Mouse (Mus musculus): ENCODE results near the gene Gpi1.
"Not testable (repeated sequence)": the region's sequence is repeated elsewhere in the genome, so short reads cannot be mapped to it uniquely, and the experiment has no call there.

Gpi1 gene

DNA sequence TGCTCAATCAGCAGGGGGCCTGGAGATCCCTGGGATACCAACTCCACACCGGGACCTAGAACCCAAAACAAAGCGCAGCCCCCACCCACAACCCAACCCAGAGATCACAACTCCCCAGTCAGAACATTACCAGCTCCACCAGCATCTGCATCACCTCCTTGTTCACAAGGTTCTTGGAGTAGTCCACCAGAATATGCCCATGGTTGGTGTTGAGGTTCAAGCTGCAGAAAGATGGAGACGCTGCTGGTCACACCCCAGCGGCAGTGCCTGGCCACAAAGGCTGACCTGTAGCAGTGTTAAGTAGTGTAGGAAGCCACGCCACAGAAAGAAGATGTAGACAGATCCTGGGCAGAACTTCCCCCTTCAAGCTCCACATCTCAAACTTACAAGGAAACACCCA lies 983 bp downstream of the Gpi1 start:
- DNase-seq, result no peak

DNA sequence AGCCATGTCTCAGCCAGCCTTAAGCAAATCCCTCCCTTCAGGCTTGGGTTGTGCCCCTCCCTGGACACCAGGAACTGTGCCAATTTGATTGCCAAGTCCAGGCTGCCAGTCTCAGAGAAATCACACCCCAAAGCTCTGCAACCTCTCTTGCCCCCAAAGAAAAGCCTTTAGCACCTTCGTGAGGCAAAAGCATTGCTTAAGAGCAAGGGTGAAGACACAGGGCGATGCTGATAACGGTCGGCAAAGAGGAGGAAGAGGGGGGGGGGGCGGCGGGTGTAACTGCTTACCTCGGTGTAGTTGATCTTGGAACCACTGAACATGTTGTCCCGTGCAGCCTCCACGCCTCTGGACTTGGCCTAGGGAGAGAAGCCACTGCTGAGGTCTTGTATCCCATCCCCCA lies 1.5 kb downstream of the Gpi1 start:
- no peak for DNase-seq

DNA sequence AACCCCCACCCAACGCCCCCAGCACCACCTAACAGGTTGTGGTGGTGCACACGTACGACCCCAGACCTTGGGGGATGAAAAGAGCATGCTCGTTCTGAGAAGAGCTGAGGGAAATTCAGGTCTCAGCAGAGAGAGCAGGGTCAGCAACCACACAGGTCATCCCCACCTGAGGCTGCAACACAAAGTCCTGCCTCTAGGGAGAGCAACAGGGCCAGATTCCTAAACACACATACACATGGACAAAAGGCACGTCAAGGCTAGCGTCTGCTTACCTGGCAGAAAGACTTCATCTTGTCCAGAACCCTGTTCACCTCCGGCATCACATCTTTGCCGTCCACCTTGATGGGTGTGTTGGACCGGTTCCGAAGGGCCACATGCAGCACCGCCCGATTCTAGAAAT lies 3.3 kb downstream of the Gpi1 start:
- DNase-seq, result no peak

DNA sequence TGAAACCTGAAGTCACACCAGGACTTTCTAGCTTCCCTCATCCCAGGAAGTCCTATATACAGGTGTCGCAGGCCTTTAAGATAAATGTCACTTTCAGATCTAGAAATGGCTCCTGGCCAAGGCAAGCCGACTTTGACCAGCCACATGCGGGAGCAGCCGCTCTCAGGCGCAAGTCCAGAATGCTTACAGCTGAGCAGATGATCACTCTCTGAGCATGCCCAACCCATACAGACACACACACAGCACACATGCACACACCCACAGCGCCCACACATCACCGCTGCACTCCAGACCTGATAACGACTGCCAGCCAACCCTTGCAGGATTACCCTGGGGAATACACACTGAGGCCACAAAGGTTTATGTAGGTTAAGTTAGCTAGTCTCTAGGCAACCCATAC lies 4.0 kb downstream of the Gpi1 start:
- peak; percentile 49 for DNase-seq

DNA sequence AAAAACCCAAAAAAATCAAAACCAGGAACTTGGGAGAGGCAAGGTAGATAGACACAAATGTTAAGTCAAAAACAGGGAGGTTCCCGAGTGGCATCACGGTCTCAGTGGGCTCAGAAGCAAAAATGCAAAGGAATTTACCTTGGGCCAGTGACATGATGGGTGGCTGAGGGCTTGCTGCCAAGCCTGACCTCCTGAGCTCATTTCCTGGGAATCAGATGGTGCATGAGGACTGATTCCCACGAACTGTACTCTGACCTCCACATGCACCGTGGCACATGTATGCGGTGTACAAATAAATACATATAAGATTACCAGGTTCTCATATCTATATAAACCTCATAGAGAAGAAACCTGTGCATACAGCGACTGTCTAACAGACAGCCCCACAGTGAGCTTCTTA lies 5.8 kb downstream of the Gpi1 start:
- no peak for DNase-seq

DNA sequence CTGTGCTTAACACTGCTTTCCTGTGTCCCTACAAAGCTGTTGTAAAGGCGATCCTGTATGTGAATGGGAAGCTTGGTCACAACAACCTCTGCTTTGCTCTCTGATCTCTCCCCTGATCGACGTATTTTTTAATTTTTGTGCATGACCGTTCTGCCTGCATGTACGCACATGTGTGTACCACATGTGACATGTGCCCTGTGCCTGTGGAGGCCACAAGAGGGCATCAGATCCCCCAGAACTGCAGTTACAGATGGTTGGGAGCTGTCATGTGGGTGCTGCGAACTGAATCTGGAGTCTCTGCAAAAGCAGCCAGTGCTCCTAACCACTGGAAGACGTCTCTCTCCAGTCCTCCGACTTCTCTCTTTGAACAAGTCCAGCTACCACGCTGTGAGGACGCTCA lies 7.8 kb downstream of the Gpi1 start:
- DNase-seq, result no peak

DNA sequence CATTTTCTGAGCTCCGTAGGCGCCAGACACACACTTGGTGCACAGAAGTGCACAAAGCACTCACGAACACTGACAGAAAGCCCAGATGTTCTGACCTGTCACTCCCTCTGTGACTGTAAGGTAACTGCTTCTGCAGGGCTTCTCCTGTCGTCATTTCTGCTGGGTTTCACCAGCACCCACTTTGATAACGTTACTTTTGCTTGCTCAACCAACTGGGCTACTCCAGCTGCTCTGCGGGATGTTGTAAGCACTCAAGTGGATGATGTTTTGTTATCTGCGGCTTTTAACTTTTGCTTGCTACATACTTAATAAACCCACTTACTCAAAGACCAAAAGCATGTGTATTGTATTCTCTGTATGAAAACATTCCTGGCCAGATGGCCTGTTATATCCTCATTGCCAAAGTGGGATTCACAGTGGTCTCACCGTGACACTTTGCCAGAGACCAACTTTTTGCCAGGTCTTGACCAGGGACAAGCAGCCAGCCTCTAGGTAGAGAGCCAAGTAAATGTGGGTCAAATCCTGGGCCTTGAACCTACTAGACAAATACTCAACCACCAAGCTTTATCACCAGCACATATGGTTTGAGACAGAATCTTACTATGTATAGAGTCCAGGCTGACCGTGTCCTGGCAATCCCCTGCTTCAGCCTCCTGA lies 8.4 kb downstream of the Gpi1 start:
- DNase-seq, result no peak

DNA sequence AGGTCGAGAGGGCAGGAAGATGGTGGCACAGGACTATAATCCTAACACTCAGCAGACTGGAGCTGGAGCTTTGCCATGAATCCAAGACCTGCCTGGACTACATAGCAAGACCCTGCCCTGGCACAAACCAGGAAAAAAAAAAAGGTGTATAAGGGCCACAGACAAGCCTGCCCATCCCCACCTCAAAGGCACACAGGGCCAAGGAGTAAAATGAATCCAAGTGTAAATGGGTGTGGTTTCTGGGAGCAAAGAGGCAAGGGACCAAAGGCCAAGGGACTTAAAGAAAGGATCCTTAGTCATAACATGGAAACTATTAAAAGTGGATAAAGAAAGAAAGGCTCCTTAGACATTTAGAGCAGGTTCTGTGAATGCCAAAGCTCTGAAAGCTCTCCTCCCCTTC lies 11.6 kb downstream of the Gpi1 start:
- no peak for DNase-seq

DNA sequence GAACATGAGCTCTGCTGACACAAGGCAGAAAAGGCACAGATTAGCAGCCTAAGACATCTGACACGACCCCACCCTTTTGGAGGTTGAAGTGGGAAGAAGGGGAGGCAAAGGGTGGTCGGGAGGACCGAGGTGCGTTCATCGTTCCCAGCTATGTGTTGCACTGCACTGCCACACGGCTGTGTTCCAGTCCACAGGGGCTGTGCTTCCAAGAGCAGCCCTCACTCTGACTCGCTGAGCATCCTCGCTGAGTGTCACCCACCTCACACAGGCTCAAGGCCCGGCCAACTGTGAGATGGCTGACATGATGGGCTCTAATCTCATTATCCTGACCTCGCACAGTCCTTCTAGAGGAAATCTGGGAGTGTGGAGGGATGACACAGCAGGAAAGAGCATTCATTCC lies 13.7 kb downstream of the Gpi1 start:
- DNase-seq, result no peak

DNA sequence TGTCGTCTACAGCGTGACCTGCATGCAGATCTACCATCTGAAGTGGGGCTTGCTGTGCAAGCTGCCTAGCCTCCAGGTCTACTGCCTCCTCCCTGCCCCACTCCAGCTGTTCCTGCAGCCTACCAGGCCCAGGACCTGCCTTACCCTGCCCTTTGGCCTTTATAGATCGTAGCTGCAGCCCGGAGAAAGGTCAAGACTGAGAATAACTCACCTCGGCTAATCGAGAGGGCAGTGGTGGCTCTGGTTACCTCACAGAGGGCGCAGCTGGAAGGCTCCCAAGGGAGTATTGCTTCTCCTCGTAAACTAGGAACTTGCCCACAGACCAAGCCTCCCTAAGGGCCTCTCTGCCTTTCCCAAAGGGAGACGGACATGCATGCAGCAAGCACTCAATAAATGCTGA lies 14.7 kb downstream of the Gpi1 start:
- no peak for DNase-seq

DNA sequence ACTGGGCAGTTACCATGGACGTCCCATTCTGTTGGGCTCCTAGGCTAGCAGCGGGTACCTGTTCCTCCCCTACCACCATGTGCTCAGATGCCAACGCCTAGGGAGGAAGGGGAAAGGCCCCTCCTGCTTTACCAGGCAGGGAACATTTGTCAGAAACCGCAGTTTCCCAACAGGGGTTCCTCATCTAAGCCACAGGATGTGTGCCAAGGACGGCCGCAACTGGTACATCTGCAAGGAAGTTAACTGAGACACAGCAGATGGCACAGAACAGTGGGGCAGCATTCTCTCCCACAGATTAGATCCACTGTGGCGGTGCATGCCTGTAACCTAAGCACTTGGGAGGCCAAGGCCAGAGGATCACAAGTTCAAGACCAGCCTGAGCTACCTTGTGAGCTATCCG lies 15.5 kb downstream of the Gpi1 start:
- DNase-seq, result no peak

DNA sequence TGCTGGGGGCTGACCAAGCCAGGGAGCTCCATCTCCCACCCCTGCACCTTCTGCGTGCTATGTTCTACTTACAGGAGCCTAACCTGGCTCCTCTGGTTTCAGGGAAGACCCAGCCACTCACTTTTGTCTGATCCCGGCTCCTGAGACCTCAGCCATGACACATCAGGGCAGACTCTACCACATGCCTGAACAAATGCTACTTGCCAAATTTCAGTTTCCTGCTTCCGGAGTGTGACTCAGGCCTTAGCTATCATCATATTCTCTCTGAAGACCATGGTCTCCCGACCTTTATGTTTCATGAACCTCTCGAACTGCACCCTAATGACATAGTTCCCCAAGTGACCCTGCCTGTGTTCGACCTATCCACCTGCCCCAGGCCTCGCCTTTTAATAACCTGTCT lies 16.9 kb downstream of the Gpi1 start:
- DNase-seq, result no peak

DNA sequence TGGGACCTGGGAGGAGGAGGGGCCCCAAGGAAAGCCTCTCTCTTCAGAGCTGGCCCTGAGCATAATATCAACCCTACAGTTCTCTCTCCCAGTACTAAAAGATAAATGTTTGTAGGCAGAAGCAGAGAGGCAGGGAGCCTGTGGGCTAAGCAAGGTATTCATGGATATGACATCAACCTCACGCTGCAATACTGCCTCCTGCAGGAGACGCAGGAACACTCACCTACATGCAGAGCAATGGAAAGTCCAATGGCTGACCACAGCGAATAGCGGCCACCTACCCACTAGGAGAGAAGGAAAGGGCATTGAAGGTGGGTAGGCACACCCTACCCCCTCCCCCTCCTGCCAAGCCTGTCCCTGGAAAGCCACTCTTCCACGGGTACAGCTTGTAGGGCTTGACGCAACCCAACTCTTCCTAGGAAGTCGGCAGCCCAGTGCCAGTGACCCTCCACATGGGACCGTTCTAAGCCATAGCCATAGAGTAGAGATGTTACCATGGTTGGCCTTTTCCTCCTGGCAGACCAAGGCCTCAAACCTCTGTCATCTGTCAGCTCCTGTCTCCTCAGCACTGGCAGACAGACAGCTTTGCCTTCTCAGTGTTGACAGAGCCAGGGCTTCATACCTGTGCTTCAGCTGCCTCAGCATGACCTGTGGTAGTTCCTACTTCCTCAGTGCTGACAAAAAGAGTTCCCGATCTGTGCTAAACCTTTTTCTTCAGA lies 21.9 kb downstream of the Gpi1 start:
- DNase-seq, result no peak

DNA sequence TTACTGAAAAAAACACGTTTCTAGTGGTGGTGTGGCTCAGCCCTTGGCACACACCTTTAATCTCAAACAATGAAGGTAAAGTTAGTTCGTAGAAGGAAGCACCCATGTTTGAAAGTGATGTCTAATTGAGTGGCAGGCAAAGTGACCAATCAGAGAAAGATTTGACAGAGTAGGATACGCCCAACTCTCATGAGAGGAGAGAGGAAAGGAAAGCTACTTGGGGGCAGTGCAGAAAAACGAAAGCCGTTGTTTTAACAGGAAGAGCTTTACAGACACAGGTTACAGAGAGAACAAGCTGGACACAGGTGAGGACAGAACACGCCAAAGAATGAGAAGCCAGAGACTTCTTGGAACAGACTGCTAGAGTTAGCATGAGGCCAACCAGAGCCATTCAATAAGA lies 23.8 kb downstream of the Gpi1 start:
- no peak for DNase-seq

DNA sequence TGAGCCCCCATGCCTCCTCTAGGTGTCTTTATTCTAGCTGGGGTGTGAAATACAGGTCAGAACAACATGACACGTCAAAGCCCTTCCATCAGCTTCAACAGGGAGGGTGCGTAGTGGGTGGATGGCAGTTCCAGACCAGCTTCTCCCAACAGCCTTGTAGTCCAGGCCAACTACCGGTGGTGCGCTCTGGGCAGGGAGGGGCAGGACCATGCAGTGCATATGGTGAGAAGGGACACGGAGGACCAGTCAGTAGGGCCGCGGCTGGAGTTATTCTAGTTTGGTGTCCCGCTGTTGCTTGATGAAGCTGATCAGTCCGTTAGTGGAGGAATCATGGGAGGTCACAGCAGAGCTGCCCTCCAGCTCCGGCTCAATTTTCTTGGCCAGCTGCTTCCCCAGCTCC lies 28.0 kb downstream of the Gpi1 start:
- DNase-seq, result not testable (repeated sequence)

DNA sequence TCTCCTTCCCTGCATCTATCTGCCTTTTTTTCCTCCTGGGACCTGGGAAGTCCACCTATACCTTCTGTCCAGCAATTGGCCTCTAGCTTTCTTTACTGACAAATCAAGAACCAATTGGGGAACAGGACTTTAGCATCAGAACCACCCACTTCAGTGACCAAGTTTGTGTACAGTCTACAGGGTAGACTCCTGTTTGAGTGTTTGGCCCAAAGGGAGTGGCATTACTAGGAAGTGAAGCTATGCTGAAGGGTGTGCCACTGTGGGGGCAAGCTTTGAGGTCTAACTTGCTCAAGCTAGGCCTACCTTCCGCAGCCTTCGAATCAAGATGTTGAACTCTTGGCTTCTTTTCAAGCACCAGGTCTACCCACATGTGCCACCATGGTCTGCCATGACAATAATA lies 29.3 kb downstream of the Gpi1 start:
- no peak for DNase-seq

DNA sequence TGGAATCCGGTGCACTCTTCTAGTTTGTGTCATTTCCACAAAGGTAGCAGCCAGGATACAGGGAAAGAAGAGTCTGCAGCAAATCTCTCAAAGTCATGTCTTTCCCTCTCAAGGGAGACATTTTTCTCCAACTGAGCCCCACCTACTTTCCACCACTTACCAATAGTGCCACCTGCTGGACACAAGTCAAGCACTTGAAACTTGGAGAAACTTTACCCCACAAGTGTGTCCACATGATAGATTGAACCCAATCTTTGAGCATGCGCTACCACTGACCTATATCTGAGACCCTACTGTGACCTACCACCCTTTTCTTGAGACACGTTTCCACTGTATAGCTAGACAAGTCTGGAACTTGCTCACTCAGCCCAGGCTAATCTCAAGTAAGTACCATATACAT lies 31.8 kb downstream of the Gpi1 start:
- no peak for DNase-seq

DNA sequence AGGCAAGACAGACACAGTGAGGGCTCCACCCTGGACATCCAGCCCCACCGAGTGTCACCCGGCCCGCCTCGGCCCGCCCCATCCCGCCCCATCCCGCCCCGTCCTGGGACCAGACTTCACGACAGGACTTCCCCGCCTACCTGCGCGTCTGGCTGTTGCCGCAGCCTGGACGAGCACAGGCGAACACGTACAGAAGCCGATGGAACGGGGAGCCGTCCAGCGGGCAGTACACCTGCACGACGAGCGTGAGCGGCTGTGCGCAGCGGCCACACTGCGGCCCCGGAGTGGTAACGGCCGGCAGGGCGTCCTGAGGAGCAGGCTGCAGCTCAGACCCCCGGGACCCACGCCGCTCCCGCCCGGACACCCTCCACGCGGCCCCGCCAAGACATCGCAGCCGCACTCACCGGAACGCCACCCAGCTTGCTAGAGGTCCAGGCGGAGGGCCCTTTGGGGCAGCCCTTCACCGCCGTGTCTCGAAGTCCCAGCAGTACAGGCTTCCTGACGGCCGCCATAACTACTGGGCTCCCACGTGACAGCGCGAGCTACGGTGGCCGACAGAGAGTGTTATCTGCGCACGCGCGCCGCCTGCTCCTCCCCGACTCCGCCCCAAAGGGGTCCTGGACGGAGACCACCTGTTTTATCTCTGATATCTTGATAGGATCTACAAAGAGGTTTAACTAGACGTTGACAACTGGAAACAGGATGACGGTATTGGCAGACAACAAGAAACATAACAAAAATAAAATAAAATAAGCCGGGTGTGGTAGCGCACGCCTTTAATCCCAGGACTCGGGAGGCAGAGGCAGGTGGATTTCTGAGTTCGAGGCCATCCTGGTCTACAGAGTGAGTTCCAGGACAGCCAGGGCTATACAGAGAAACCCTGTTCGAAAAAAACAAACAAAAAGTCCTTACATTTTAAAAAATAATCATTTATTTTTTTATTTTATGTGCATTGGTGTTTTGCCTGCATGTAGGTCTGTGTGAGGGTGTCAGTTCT lies 33.7 kb downstream of the Gpi1 start, which contains the start of gene Pdcd2l:
Gene Pdcd2l, minus strand, starts transcription at position 530 of the 997 bp plus-strand sequence.
- peak; percentile 86 for DNase-seq

DNA sequence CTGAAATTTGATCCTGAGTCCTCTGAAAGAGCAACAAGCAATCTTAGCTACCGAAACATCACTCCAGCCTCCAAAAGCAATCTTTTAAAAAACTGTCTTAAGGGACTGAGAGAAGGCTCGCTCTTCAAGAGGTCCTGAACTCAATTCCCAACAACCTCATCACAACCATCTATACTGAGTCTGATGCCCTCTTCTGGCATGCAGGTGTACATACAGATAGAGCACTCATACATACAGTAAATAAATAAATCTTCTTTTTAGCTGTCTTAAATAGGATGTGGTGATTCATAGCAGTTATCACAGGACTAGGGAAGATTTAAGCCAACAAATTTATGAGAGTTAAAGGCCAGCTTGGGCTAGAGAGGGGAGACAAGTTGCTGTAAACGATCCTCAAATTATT lies 34.5 kb downstream of the Gpi1 start:
- DNase-seq, result no peak

DNA sequence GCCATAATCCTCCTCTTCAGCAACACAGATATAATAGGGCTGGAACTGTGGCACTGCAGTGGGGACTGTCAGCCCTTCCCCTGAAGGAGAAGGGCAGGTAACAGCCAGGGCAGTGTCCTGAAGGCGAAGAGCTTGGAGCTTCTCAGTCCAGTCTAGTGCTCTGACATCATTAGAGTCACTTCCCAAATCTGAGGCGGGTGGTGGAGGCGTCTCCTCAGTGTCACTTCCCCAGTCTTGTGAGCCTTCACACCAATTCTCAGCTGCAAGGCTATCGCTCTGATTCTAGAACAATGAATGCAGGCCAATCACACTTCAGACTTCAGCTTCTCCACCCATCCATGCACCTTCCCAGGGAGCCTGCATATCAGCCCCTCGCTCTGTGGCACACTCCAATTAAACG lies 37.3 kb downstream of the Gpi1 start:
- no peak for DNase-seq

DNA sequence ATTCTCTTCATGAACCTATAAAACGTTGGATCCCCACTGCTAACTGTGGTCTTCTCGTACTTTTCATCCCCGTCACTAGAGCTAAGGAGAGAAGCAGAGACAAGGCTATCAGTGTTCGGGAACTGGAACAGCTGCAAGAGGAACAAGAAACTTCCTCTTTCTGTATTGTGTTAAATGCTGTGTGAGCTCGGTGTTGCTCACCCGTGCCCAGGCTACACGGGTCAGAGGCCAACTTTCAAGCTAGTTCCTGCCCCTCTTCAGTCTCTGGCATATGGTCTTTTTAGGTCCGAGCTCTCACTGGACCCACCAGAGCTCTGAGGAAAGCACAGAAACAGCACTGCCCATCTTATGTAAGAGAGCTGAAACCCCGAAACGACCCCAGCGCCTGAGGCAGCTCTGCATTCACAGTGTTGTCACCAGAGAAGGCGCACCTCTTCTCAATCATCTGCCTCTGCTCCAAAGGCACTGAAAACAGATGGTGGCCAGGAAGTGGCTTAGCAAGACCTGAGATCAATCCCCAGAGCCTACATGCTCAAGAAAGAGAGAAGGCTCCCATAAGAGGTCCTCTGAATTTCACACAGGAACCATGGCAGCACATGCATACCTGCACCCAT lies 40.7 kb downstream of the Gpi1 start:
- no peak for DNase-seq

DNA sequence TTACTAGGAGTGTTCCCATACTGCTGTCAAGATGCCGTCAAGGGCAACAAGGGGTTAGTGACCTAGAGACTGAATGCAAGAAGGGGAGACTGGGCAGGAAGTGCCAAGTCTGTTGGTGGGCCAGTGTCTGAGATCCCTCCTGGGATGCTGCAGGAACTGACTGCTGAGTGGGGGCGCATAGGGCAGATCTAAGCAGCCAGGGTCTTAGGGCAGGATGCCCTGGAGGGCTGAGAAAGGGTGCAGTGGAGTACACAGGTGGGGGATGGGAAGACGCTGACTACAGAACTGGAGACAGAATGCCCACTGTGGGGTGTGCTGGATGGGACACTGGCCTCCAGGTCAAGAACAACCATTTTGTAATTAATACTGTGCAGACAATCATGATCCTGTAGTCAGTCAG lies 46.3 kb downstream of the Gpi1 start:
- no peak for DNase-seq

DNA sequence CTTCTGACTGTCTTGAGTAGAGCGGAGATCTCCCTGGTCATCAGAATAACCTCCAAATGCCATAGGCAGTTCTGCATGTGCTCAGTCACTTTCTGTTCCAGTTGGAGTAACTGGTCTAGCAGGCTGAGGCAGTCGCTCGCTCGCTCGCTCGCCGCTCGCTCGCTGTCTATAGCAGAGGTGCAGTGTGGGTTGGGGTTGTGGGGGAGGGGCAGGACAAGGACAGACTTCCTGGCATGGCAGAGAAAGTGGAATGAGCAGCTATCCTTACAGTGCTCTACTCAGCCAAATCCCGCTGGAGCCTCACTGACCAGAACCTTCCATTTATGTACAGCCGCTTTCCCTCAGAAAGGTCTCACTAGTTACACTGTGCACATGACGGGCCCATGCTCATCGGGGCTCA lies 46.8 kb downstream of the Gpi1 start:
- DNase-seq, result no peak
